Mouse (Mus musculus): ENCODE results near the gene Ddx27.

Gene Ddx27

DNA sequence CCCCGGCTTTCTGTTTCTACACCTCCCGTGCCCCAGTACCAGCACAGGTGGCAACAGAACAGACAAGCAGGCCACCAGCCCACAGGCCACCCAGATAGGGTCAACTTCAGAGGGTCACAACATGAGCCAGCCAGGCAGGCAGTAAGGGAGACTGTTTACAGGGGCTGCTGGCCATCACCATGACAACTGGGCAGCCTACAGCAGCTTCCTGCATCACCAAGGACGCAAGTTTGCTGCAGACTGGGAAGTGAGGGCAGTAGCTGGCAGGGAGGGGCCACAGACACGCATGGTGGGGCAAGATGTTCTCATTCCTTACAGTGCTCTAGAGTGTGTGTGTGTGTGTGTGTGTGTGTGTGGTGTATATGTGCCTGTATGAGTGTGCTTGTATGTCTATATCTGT is 66.6 kb downstream of the Ddx27 start:
- peak; percentile 64 for DNase-seq (ENCODE audit: low read depth, low spot score)
